Mouse (Mus musculus) activated CD4-positive, CD25-positive, alpha-beta regulatory T cell, adult 4 months (primary cell): Measurements from ENCODE around the gene Trpm5. TPM values are rescaled to one million over a fixed set of nuclear protein-coding genes. Genes with fewer than 3 reads are reported as not detected.

Source experiments
- ATAC-seq: one replicate; pipeline ENCODE4 v1.8.0; 2017
- polyA plus RNA-seq, 2 experiments: library from polyadenylated mRNA; unstranded; fragments of 100-300 nt; shearing (Covaris generic); gene quantifications; one replicate each; pipeline ENCODE4 v1.2.1; 2017

Gene Trpm5
- polyA plus RNA-seq, 2 experiments from 2014 or later: not detected

DNA sequence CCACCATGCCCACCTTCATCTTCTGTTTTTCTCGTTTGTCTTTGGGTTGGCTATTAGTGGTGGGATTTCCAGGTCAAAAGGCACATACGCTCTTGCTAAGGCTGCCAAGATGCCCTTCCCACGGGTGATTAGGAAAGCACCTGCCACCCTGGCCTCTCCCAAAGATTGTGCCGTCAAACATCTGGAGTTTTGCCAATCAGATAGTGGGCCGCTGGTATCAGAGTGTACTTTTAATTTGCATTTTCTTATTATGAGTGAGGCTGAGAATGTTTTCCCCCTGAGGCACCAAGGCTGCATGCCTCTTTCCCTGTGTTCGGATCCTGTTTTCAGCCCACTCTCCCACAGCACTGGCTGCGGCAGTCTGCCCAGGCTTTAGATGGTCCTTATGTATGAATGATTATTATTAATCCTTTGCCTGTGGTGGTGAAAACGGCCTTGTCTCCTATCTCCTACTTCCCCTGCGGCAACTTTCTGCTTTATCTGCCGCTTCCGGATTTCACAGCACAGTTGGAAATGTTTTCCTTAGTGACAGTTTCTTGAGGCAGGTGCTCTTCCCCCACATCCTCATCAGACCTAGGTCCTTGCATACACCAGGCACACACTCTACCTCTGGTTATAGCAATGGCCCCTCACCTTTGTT is 10.9 kb upstream of the Trpm5 start:
- ATAC-seq: no peak

DNA sequence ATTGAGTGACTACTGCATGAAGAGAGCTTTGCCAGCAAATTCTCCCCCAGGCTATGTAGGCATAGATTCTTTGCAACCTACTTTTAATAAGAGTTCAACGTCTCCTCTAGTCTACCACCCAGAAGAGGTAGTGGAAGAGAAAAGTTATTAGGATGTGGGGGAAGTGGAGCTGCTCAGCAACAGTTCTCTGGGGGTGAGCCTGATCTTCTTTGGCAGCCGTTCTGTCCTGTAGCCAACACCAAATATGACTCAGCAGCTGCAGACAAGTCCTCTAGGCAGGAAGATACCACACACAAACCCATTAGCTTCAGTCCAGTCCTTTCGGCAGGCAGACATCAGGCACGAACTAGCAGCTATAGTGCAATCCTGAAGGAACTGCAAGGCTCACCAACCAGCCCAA is 6.3 kb upstream of the Trpm5 start:
- ATAC-seq: no peak

DNA sequence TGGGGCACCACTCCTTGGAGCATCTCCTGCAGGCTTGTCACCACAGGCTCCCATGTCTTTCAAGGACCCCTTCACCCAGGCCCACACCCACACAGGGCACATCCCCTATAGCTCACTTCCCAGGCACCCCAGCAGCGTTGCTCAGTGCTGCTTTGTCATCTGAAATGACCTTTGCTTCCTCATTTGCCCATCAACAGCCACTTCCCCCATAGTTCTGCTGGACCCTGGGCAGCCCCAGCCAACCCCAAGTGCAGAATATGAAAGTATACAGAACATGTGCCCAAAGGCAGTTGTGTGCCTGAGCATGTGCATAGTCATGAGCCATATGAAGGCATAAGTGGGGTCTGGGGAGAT is 1.1 kb upstream of the Trpm5 start:
- ATAC-seq: no peak

DNA sequence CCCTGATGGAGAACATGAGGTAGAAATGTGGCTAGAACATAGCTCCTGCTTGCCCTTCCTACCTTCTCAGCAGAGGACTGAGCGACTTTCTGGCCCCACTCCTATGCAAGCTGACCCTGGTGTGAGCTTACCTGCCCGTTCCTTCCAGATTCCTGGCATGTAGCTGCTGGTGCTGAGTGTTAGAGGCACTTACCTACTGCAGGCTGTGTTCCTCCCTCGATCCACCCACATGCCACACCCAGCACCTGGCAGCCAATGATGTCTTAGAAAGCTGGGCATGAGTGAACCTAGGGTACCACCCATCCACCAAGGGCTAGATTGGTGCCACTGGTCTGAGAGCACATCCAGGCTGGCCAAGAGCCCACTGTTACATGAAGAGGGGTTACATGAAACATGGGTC is 595 bp downstream of the Trpm5 start:
- no peak for ATAC-seq

DNA sequence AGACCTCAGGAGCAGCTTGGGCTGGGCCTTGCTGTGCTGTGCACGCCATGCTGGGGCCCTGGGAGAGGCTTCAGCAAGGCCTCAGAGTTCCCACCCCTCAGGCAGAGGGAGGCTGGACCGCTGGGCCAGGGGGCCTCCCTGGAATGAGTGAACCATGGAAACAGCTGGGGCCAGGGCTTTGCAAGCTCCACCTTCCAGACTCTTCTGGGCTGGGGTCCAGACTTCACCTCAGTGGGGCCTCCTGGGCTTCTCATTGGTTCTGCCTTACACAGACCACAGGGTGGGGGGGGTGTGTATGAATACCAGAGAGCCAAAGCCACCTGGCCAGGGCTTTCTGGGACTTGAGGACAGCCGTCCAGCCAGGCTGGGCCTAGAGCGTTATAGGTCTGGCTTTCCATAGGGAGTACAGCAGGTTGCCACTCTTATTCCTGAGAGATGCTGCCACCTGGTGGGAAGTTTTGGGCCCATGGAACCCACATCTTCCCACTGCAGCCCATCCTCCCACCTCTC is 7.3 kb downstream of the Trpm5 start:
- no peak for ATAC-seq

DNA sequence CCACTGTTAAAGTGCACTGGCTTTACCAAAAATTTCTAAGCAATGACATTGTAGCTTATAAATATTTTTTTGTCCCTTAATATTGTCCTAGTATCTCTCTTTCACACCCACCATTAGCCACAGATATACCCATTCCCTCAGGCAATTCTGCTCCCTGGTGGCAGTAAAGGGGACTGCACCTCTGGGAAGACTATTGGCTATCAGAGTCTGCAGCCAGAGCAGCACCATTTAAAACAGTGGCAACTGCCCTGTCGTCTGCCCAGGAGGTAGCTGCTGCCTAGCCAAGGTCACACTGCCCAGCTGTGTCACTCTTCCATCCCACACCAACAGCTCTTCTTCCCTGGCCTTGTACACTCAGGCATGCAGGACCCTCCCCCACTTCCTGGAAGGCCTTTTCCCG is 8.1 kb downstream of the Trpm5 start:
- peak; percentile 71 for ATAC-seq

DNA sequence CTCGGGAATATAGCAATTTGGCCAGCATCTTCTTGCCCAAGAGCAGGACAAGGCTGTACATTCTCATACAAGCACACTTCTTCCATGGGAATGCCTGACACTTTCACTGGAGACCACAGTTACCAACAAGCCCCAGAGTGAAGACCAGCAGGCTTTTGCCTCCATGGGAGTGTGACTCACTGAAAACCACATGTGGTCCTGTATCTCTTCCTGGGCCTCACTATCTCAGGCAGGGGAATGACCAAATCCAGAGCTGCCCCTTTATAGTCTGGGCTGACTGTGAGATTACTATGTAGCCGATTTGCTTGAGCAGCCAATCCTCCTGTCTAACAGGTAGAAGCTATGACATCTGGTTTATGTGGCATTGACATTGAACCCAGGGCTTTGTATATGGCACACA is 10.7 kb downstream of the Trpm5 start:
- no peak for ATAC-seq

DNA sequence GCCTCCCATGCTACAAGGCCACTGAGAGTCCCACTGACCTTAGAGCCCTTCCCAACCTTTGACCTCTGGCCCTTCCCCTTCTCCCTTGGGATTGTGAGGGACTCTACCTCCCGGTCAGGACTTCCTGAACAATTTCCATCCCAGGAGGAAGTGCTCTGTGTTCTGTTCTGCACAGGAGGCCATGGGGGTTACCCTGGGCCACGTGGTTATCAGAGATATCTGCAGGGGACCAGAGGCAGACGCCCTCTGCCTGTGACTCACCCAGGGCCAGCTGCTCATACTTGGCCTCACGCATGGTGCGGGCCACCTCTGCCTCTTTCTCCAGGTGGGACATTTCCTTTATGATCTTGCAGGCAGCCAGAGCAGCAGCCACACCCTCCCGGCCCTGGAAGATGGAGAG is 12.4 kb downstream of the Trpm5 start:
- no peak for ATAC-seq

DNA sequence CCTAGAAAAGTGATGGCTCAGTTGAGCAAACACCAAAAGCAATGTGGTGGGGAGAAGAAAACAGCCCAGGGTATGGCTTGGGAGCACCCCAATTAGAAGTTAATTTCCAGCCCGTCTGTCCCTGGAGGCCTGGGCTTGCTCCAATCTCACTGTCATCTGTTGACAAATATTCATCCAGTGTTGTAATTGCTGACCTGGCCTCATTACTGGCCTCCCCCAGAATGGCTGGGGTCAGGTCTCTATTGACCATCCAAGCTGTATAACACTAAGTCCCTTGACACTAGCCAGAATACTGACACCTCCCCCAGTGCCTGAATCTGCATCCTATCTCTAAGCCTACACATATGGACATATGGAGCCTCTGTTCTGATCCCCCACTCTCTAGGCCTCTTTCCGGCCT is 17.1 kb downstream of the Trpm5 start:
- ATAC-seq: no peak

DNA sequence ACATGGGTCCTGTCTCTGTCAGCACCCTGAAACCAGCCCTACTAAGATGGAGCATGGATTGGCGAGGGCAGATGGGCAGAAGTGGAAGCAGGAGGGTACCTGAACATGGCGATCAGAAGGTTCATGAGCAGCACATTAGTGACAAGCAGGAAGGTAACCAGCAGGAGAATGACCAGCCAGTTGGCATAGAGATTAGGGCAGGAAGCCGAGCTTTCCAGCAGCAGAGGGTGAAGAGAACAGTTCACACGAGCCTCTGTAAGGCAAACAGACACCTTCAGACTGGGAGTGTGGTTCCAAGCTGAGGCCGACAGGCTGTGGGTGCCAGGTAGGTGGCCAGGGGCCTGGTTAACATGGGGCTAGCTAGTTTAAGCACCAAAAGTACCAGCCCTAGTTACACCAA is 19.0 kb downstream of the Trpm5 start:
- no peak for ATAC-seq

DNA sequence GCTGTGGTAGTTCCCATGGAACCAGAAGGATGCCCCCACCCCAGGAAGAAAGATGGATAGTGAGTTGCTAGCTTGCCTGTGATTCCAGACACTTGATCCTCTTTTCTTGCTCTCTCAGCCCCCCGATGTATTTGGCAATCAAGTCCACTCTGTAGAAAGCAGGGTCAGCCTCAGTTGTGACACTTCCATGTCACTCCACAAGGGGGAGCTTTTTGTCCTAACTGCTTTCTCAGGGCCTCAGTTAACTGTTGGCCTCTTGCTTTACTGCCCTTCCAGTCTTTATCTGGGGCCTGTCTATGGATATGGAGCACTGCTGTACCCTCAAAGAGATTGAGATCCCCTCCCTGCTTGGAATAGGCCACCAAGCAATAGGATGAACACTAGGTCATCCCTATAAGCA is 21.4 kb downstream of the Trpm5 start:
- ATAC-seq: no peak

DNA sequence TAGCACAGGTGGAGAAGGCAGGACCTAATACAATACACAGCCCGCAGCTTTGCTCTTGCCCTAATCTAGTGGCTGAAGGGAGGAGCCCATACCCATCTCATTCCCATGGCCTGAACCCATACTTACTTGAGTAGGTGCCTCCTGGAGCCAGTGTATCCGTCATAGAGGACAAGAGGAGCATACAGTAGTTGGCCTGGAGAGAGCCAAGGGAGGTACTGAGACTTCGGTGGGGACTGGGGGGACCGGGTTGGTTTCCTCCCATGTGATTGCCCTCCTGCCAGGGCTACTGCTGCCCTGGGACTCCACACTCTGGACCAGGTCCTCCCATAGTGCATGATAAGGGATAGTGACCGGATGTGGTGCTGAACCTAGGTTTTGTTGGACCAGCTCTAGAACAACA is 21.8 kb downstream of the Trpm5 start:
- no peak for ATAC-seq

DNA sequence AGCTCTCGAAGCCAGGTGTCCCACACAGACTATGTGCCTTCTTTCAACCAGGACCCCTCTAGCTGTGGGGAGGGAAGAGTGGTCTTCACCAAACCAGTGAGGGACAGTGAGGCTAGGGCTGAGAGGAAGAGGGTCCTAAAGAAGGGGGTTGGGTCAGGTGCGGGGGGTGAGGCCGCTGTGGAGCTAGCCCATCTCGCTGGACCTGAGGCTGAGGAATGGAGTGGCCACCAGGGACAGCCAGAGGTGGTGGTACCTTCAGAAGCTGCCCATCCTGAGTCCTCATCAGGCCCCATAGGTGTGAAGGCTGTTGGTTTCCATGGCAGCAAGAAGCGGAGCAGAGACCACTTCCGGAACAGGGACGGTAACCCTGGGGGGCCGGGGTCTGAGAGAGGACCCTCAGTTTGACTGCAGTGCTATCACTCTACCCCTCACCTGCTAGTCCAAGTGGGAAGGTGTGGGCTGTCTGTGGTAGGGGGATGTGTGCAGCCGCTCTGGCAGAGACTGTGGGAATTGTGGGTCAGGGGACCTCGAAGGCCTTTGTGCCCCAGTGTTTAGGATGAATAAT is 23.9 kb downstream of the Trpm5 start:
- no peak for ATAC-seq

DNA sequence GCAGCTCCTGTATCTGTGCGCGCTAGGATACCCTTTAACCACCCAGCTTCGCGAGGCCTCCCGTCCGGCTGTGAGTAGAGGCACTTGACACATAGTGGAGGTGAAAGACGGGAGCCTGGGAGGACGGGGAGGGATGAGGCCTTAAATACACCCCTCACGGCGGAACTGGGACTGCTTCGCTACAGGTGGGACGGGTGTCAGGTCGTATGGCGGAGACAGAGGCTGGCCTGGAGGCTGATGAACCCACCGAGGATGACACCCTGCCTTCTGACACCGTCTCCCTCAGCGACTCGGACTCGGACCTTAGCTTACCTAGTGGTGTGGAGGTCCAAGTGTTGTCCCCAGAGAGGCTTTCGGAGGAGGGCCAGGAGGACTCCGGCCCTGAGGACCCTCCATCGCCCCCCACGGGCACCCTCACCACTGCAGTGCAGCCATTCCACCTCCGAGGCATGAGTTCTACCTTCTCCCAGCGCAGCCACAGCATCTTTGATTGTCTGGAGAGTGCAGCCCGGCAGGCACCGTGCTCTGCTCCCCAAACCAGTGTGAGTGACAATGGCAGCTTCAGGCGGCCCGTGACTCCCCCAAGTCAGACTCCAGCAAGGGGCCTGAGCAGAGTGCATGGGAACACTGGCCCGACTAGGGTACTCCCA is 24.6 kb downstream of the Trpm5 start:
- ATAC-seq: peak; percentile 7

DNA sequence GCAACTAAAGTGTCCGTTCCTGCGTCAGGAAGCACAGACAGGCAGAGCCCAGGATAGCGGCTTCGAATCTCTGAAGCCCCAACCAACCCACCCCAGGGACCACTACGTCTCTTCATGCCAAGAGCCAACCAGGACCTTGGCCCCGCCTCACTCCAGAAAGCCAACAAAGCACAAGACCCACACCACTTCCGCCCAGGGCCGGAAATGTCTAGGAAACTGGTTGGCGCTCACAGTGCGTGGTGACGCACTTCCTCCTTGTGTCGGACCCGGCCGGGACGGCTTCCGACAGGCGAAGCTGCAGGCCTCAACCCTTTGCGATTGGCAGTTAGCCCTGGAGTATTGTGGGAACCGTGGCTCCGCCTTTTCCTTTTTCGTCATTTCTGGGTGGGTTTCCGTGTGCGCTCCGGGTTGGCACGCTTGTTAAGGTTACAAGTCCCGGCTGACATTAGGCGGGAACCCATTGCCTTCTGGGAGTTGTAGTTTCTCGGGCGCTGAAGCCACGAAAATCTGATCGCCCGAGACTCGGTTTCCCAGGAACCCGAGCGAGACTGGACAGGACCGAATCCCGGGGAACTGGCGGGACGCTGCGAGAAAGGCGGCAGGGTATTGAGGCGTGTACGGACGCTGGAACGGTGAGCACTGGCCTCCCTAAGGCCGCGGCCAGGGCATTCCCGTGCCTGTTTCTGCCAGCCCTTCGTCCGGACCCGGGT is 25.4 kb downstream of the Trpm5 start, which contains the start of gene Tssc4:
Gene Tssc4 (plus strand): TSS at position 368 of the 710 bp plus-strand sequence.
- peak; percentile 95 for ATAC-seq

DNA sequence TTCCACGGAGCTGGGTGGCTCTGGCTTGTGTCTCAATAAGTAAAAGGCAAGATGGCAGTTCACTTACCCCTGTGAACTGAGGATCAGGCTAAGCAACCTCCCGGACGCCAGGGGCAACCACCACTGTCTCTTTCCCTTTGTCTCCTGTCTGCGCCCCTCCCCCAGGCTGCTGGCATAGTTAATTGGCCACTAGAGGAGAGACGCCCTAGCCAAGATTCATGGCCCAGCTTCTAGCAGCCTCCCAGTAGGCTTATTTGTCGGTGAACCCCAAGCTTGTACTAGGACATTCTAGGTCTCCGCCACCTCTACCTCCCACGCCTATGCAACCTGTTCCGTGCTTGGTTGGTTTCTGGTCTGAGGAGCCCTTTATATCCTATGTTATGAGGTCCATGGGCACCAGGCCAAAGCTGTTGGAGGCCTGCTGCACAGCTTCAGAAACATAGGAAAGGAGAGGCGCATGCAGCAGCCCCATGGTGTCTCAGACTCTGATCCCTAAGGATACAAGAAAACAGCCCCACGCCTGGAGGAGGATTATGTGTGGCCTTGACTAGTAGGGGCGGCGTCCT is 26.0 kb downstream of the Trpm5 start:
- no peak for ATAC-seq

DNA sequence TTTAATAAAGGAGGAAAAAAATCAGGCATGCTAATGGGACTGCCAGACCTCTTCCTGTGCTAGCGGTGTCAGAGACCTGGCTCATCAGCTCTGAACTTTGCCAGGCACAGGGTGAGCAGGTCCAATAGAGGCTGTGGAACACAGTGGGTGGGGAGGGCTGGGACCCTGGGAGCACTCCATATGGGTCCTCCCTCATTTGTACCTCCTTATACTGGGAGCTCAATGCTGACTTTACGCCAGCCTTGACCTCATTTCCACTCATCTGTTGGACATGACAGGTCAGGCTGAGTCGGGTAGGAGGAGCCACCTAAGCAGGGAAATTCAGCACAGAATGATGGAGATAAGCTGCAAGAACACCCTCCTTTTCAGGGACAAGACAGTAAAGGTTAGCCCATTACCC is 26.5 kb downstream of the Trpm5 start:
- ATAC-seq: no peak

DNA sequence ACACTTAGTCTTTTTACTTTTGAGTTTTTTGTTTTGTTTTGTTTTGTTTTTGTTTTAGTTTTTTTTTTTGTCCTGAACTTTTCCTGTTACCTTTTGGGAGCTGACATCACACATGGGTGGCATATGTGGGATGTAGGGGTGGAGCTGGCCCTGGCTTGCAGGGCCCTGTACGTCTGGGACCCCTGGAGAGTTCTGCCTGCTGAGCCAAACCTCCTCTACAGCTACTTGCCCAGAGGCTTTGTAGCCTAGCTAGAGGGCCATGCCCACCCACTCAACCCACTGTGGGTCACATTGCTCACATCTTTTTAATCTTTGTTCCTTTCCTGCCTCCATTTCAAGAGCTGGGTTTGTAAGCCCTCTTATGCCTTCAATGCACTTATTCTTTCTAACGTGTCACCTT is 27.0 kb downstream of the Trpm5 start:
- no peak for ATAC-seq

DNA sequence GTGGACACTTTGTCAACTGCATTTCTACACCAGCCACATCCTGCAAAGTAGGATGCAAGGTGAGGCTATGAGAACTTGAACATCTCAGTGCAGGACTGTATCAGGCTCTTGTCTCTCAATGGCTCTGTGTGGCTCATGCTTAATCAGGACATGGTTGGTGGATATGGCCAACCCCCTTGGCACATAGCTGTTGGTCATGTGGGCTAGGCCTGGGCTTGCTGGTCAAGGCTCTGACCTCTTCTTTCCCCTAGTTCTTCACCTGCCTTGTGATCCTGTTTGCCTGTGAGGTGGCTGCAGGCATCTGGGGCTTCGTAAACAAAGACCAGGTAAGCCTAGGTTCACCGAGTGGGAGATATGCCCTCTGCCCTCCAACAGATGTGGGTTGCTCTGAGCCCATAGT is 28.8 kb downstream of the Trpm5 start:
- no peak for ATAC-seq

DNA sequence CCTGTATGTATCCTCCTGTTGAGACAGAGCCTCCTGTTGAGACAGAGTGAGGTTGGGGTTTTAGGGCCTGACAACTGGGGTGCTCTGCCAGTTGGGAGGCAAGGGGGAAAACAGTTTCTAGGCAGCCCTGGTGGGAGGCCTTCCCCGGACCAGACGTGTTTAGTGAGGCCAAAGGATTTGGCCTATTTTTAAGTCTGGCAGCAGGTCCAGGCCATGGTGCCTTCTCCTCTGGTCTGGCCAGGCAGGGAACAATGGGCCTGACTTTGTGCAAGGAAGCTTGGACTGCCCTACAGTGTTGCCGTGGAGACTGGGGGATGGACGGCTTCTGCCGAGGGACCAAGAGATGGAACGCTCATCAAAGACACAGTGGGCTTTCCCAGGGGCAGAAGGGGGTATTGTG is 30.2 kb downstream of the Trpm5 start:
- ATAC-seq: no peak

DNA sequence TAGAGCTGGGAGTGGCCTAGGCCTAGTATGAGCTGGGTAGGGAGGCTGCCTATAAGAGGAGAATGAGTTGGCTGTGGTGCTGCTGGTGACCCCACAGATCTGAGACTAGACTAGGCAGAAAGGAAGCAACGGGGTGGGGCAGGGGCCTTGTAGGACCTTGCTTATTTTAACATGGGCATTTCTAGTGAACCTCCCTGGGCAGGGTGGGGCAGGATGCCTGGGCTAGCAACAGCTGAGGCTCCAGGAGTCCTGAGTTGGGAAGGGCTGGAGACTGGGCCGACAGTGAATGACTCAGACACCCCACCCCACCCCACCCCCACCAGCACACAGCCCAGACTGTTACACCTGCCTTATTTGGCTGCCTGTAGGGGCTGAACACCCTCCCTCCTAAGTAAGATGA is 31.7 kb downstream of the Trpm5 start:
- ATAC-seq: no peak

DNA sequence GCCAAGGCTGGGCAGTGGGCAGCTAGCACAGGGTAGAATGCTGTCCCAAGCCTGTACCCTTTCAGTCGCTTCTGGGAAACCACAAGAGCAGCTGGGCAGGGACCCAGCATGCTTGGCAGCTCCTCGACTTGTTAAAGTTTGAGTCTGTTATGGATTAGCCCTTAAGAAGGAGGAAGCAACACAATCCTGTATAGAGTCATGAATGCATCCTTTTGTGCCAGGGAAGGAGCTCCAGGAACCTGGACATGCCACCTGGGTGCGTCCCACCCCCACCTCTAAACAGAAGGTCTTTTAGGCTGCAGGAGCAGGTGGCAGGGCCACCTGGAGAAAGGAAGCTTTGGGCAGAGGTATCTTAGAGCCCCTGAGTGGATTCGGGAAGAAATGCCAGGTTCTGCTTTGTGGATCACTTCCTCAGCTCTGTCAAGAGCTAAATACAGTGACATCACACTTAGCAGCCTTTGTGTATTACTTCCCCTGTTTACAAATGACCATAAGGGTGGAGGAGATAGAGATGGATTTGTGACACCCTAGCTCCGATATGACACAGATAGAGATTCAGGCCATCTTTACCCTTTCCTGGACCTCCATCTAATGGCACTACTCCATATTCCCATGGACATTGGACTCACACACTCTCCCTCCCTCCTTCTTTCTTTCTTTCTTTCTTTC is 35.1 kb downstream of the Trpm5 start:
- ATAC-seq: no peak

DNA sequence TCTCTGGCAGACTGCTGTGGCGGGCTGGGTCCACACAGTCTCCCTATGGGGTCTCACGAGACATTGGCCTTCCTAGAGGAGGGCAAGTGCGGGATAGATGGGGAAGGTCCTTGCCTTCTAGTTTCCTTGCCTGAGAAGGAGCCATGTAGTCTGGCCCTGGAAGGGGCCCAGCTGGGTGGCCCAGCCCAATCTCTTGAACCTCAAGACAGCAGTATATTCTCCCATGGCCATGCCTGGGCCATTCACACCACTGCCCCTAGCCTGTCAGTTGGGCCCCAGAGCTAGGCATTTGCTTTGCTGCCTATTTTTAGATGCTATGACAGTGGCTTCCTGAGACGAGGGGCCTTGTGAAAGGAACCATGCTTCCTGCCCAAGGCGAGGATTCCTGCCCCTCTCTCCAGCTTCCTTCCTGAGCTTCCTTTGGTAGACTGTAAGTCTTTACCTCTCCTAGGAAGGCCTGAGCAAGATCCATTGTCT is 36.2 kb downstream of the Trpm5 start:
- ATAC-seq: peak; percentile 37
